Mouse (Mus musculus) lung, adult 2 months (tissue): ENCODE results near the gene Kifc3. TPM values are rescaled to one million over a fixed set of nuclear protein-coding genes. Genes with fewer than 3 reads are reported as not detected.

Source experiments
- DNase-seq: peaks from one replicate; pipeline ENCODE4 v3.0.0; 2022
- H3K4me1 ChIP-seq: fragments of 200-500 bp; 2 replicates; pipeline ENCODE4 v1.6.1; 2011; ENCODE audit warnings: low read length; ENCODE audit not compliant: control insufficient read depth, insufficient read depth
- H3K4me3 ChIP-seq: fragments of 200-500 bp; replicated peaks from 2 replicates; pipeline ENCODE3; 2011; ENCODE audit warnings: low read depth, mild to moderate bottlenecking, control low read depth, low read length; ENCODE audit errors: extremely low read depth
- CTCF ChIP-seq: fragments of 200-500 bp; IDR thresholded peaks from 2 replicates; pipeline ENCODE4 v1.5.1; 2011; ENCODE audit warnings: mild to moderate bottlenecking, low read length, control low read depth; ENCODE audit not compliant: insufficient read depth
- POLR2A ChIP-seq: fragments of 200-500 bp; IDR thresholded peaks from 2 replicates; pipeline ENCODE4 v1.6.1; 2011; ENCODE audit warnings: low read depth, mild to moderate bottlenecking, control low read depth, low read length, borderline replicate concordance; ENCODE audit errors: extremely low read depth
- WGBS: fragments of 180-500 bp; shearing (Covaris S2); methylation state at CpG from one replicate; pipeline ENCODE4 v1.1.7; 2018; 5-methylcytosine and 5-hydroxymethylcytosine counted together
- polyA plus RNA-seq: library from polyadenylated mRNA; depleted of rRNA; stranded (reverse); fragments of >200 nt; gene quantifications from 2 replicates; pipeline ENCODE4 v1.2.3, GENCODE M21; 2012

Gene Kifc3
- polyA plus RNA-seq, 1 experiment, result 93.2 TPM

- WGBS, result 94% methylated on average over 11 of the region's 11 CpGs
- DNase-seq, result no peak
- no peak overlapping the region for H3K4me3 ChIP-seq
- TF ChIP-seq POLR2A (no peak), CTCF (no peak)
- H3K4me1 ChIP-seq, result peaks cover 3% of the 10 kb centered on the region
Observed at GRCm38 (mm10) chr8:95126497-95126896, 76.1 kb downstream of the Kifc3 start.

- 97% methylated on average over 5 of the region's 5 CpGs for WGBS
- TF ChIP-seq CTCF, result 0 out of 2 replicates have a peak, but pooled peaks have one; percentile 23
- no peak for TF ChIP-seq POLR2A
- Histone ChIP-seq H3K4me1 (0 out of 2 replicates have a peak, but pooled peaks cover 2% of the 10 kb centered on the region), H3K4me3 (no peak overlapping the region)
- DNase-seq, result no peak
Observed at GRCm38 (mm10) chr8:95123455-95123854, 79.2 kb downstream of the Kifc3 start.

- WGBS, result 79% methylated on average over 3 of the region's 3 CpGs
- no peaks in the 10 kb centered on the region for H3K4me1 ChIP-seq
- no peak overlapping the region for H3K4me3 ChIP-seq
- no peak for DNase-seq
- TF ChIP-seq POLR2A, result no peak
- peak; percentile 55 for TF ChIP-seq CTCF
Observed at GRCm38 (mm10) chr8:95113750-95114149, 88.9 kb downstream of the Kifc3 start.

GRCm38 (mm10) chr8:95113108-95113507 is 89.5 kb downstream of the Kifc3 start:
- no peaks in the 10 kb centered on the region for H3K4me1 ChIP-seq
- TF ChIP-seq POLR2A (no peak), CTCF (no peak)
- WGBS, result 77% methylated on average over 4 of the region's 4 CpGs
- no peak overlapping the region for H3K4me3 ChIP-seq
- DNase-seq, result no peak

- WGBS, result 89% methylated on average over 3 of the region's 3 CpGs
- no peak for TF ChIP-seq CTCF
- no peak for TF ChIP-seq POLR2A
- DNase-seq, result no peak
- Histone ChIP-seq H3K4me3 (no peak overlapping the region), H3K4me1 (no peaks in the 10 kb centered on the region)
Observed at GRCm38 (mm10) chr8:95112594-95112993, 90.0 kb downstream of the Kifc3 start.

GRCm38 (mm10) chr8:95107306-95107705 is 95.3 kb downstream of the Kifc3 start:
- 80% methylated on average over 13 of the region's 13 CpGs for WGBS
- TF ChIP-seq CTCF (no peak), POLR2A (no peak)

GRCm38 (mm10) chr8:95101972-95102371 is 100.6 kb downstream of the Kifc3 start:
- Histone ChIP-seq H3K4me3 (no peak overlapping the region), H3K4me1 (no peaks in the 10 kb centered on the region)
- DNase-seq, result no peak
- WGBS, result 78% methylated on average over 4 of the region's 4 CpGs
- TF ChIP-seq CTCF (0 out of 2 replicates have a peak, but pooled peaks have one; percentile 1), POLR2A (no peak)

More at GRCm38 (mm10) chr8:95107306-95107705, 95.3 kb downstream of the Kifc3 start:
- no peak for DNase-seq
- H3K4me3 ChIP-seq, result no peak overlapping the region
- H3K4me1 ChIP-seq, result no peaks in the 10 kb centered on the region

- H3K4me3 ChIP-seq, result no peak overlapping the region
- H3K4me1 ChIP-seq, result no peaks in the 10 kb centered on the region
- WGBS, result 15% methylated on average over 5 of the region's 5 CpGs
- DNase-seq, result peak; percentile 71
- TF ChIP-seq POLR2A (no peak), CTCF (peak; percentile 88)
Observed at GRCm38 (mm10) chr8:95099009-95099408, 103.6 kb downstream of the Kifc3 start.

DNA sequence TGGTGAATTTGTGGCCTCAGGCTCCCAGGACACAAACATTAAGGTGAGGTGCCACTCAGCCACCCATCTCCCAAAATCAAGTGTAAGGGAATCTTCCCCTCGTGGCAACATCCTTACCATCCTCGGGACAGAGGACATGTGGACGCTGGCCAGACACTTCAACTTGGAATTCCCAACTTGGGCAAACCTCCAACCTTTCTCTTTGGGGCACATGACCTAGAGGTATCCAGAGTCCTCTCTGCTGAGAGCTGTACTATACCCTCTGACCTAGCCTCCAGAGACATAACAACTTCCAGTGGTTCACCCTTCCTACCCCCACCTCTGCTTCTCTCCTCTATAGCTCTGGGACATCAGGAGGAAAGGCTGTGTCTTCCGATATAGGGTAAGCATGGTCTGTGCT is 109.0 kb downstream of the Kifc3 start:
- Histone ChIP-seq H3K4me3 (no peak overlapping the region), H3K4me1 (no peaks in the 10 kb centered on the region)
- no peak for DNase-seq
- TF ChIP-seq POLR2A, result no peak
- no peak for TF ChIP-seq CTCF
- WGBS, result 58% methylated on average over 4 of the region's 4 CpGs

GRCm38 (mm10) chr8:95085432-95086141 is 117.0 kb downstream of the Kifc3 start:
- Histone ChIP-seq H3K4me1 (peaks cover 4% of the 10 kb centered on the region; the same call in 1 of the 2 replicates), H3K4me3 (no peak overlapping the region)
- TF ChIP-seq POLR2A (no peak), CTCF (no peak)
- 87% methylated on average over 7 of the region's 7 CpGs for WGBS
- no peak for DNase-seq

DNA sequence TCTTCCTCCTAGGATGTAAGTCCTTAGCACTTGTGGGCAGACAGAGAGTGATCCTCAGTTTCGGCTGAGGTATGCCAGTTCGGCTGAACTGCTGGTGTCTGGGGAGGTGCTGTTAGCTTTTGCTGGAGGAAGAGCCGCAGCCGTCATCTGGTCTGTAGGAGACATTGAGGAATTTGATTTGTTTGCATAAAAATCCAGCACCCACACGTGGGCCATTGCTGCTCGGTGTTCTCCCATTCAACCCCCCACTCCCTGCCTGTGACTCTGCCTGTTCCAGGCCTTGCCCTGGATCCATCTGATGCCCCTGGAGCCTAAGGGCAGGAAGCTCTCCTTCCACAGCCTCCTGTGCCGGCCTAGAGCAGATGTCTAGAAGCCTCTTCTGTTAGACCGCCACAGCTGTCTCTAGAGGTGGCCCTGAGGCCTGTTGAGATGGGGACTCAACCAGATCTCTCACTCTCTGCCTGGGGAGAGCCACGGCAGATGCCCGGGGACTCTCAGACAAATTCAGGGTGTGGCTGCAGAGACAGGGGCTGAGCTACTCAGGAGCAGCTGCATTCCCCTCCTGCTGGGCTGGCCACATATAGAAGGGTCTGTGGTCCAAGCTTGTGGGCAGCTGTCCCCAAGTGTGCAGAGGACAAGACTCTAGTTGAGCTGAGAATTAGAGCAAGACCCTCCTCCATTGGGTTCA is 117.7 kb downstream of the Kifc3 start:
- WGBS, result 80% methylated on average over 10 of the region's 10 CpGs
- no peak for TF ChIP-seq POLR2A
- TF ChIP-seq CTCF, result no peak
- Histone ChIP-seq H3K4me3 (no peak overlapping the region), H3K4me1 (peaks cover 4% of the 10 kb centered on the region; the same call in 1 of the 2 replicates)
- DNase-seq, result no peak
